Comparison of ENCODE assay signal across 7 mouse cellular contexts in genomic region chr11:102774621-102775141, GRCm38 (mm10). TPM values are rescaled to one million over a fixed set of nuclear protein-coding genes. Genes with fewer than 3 reads are reported as not detected.
DNase-seq lines count a peak whose midpoint lies in the region; ATAC-seq lines count a peak whose summit lies in the region.

No protein-coding gene starts in this region.

- peak; percentile 92 for DNase-seq in adrenal gland, postnatal 14 days
- DNase-seq in cerebellum, postnatal 4 days (ENCODE audit: low spot score in 2 of 2), result peak; percentile 68 to 82
- peak; percentile 47 to 59 for DNase-seq in gastrocnemius, adult 8-10 months (ENCODE audit: low spot score in 2 of 2)
- DNase-seq in left cerebral cortex, postnatal 14 days (ENCODE audit: low spot score in 2 of 2), result peak; percentile 69 to 78
- peak; percentile 78 for DNase-seq in skeletal muscle tissue, adult 2 months (ENCODE audit: low read depth, low spot score)

- H3K9ac ChIP-seq in hindbrain, embryonic 16.5 days (ENCODE audit: low read depth, low read length), result peak overlapping the region; percentile 84

- peak; percentile 85 for ATAC-seq in hindbrain, embryonic 16.5 days
- ATAC-seq in megakaryocyte progenitor cell, adult 5-6 weeks (replicated peaks; ENCODE audit: poor library complexity), result peak; percentile 67

- peaks cover 29% of the 10 kb centered on the region for H3K4me1 ChIP-seq in hindbrain, embryonic 16.5 days (ENCODE audit: control insufficient read depth, insufficient read depth, low read depth, low read length)

- WGBS in hindbrain, embryonic 16.5 days, result 0% methylated on average over 25 of the region's 25 CpGs

- H3K4me3 ChIP-seq in hindbrain, embryonic 16.5 days (ENCODE audit: low read length), result peak overlapping the region; percentile 51

- peak overlapping the region; percentile 86 for H3K27ac ChIP-seq in hindbrain, embryonic 16.5 days (ENCODE audit: low read depth, low read length)

- H3K9me3 ChIP-seq in hindbrain, embryonic 16.5 days (ENCODE audit: control insufficient read depth, low read length), result no peaks in the 10 kb centered on the region

- peaks cover 9% of the 10 kb centered on the region; the same call in 1 of the 2 replicates for H3K36me3 ChIP-seq in hindbrain, embryonic 16.5 days (ENCODE audit: control insufficient read depth, insufficient read depth, low read length)

- no peaks in the 10 kb centered on the region for H3K27me3 ChIP-seq in hindbrain, embryonic 16.5 days (replicated peaks; ENCODE audit: control insufficient read depth, insufficient read depth, low read length)

- intact Hi-C loops in left cerebral cortex, postnatal 14 days (cut with DNase I), result loop anchor here (1.0 to 2.0 kb wide), 2 partner anchors 33 to 90 kb away; no protein-coding TSS in a partner anchor

- H3K4me2 ChIP-seq in hindbrain, embryonic 16.5 days (ENCODE audit: low read length), result peak overlapping the region; percentile 78

RNA-seq across cellular contexts. Expression of gene Adam11, which starts 13.4 kb away (rescaled TPM):
- 10.3 and 17.2 TPM in 2 replicates for total RNA-seq in adrenal gland, postnatal 14 days (2021)
- total RNA-seq in gastrocnemius, adult 8-10 months (2022), result under 1 TPM; 0.19 to 0.34 (median 0.23) TPM
- polyA plus RNA-seq in hindbrain, embryonic 16.5 days (2015; fragmentation: Nextera tagmentation; extraction: Ambion mirVana), result 23.6 and 27.7 TPM in 2 replicates
- total RNA-seq in left cerebral cortex, postnatal 14 days (2021), result 100 to 1,000 TPM; 117 to 129 TPM
- 0.17 and 2.9 TPM in 2 replicates for total RNA-seq in megakaryocyte progenitor cell, adult 5-6 weeks (2015)
- 0.44 TPM in 1 of 2 replicates, not detected in the other for total RNA-seq in megakaryocyte progenitor cell, adult 5-6 weeks (2017)

RNA-seq across cellular contexts. Expression of gene Gjc1, which starts 44.8 kb away (rescaled TPM):
- 22.5 and 24.7 TPM in 2 replicates for total RNA-seq in adrenal gland, postnatal 14 days (2021)
- total RNA-seq in gastrocnemius, adult 8-10 months (2022), result 1 to 10 TPM; 3.0 to 4.7 (median 3.4) TPM
- 27.6 and 29.8 TPM in 2 replicates for polyA plus RNA-seq in hindbrain, embryonic 16.5 days (2015; fragmentation: Nextera tagmentation; extraction: Ambion mirVana)
- 10 to 100 TPM; 12.9 to 13.0 TPM for total RNA-seq in left cerebral cortex, postnatal 14 days (2021)
- not detected in 2 replicates for total RNA-seq in megakaryocyte progenitor cell, adult 5-6 weeks (2015)
- not detected in 2 replicates for total RNA-seq in megakaryocyte progenitor cell, adult 5-6 weeks (2017)

Comparison
In these comparisons a context has a peak if more than half of its experiments do, and no peak if none do; other contexts are left out.
1. Peak in every context shown above with its lines: DNase-seq, ATAC-seq, H3K4me3 ChIP-seq and H3K27ac ChIP-seq.
2. RNA of gene Gjc1, which starts 44.8 kb away (total RNA-seq): 22.5 to 24.7 TPM in adrenal gland, postnatal 14 days, 12.9 to 13.0 TPM in left cerebral cortex, postnatal 14 days and 3.0 to 4.7 TPM in gastrocnemius, adult 8-10 months; not detected in megakaryocyte progenitor cell, adult 5-6 weeks; every median in the first group is over 4 times any median in the second.